Mouse (Mus musculus) limb, embryonic 11.5 days (tissue): ENCODE measurements around the gene Olfr854. TPM values are rescaled to one million over a fixed set of nuclear protein-coding genes. Genes with fewer than 3 reads are reported as not detected.

ENCODE experiments used
- ATAC-seq: fragments of 200-750 bp; cut with Nextera tagmentation; 2 replicates; pipeline ENCODE4 v1.8.0; 2017; ENCODE audit warnings: low read depth; ENCODE audit not compliant: insufficient number of reproducible peaks, low FRiP score, low TSS enrichment
- DNase-seq: peaks from one replicate; pipeline ENCODE4 v3.0.0-alpha.2; 2015; ENCODE audit warnings: low spot score
- H3K27ac ChIP-seq: fragments of 300-500 bp; sonication (generic); replicated peaks from 2 replicates; pipeline ENCODE4 v1.5.1; 2014; ENCODE audit warnings: low read depth, mild to moderate bottlenecking, low read length
- H3K27me3 ChIP-seq: fragments of 300-500 bp; sonication (generic); 2 replicates; pipeline ENCODE4 v1.6.1; 2014; ENCODE audit warnings: mild to moderate bottlenecking, low read length, mixed read lengths; ENCODE audit not compliant: control insufficient read depth, insufficient read depth
- H3K36me3 ChIP-seq: fragments of 300-500 bp; sonication (generic); 2 replicates; pipeline ENCODE4 v1.6.1; 2014; ENCODE audit warnings: mild to moderate bottlenecking, low read length, moderate library complexity, mixed read lengths; ENCODE audit not compliant: control insufficient read depth, insufficient read depth
- H3K4me1 ChIP-seq: fragments of 300-500 bp; sonication (generic); 2 replicates; pipeline ENCODE4 v1.6.1; 2014; ENCODE audit warnings: low read length, mixed read lengths; ENCODE audit not compliant: control insufficient read depth, insufficient read depth
- H3K4me2 ChIP-seq: fragments of 300-500 bp; sonication (generic); 2 replicates; pipeline ENCODE4 v1.6.1; 2014; ENCODE audit warnings: low read depth, mild to moderate bottlenecking, moderate library complexity; ENCODE audit not compliant: severe bottlenecking
- H3K4me3 ChIP-seq: fragments of 300-500 bp; sonication (generic); 2 replicates; pipeline ENCODE4 v1.5.1; 2014; ENCODE audit warnings: low read depth, low read length
- H3K9ac ChIP-seq: fragments of 300-500 bp; sonication (generic); 2 replicates; pipeline ENCODE4 v1.6.1; 2014; ENCODE audit warnings: mild to moderate bottlenecking, low read length
- H3K9me3 ChIP-seq: fragments of 300-500 bp; sonication (generic); 2 replicates; pipeline ENCODE4 v1.6.1; 2016; ENCODE audit warnings: low read length; ENCODE audit not compliant: control insufficient read depth
- WGBS: fragments of 180-500 bp; shearing (Covaris S2); extraction: QIAGEN DNeasy Blood & Tissue Kit; methylation state at CpG from one replicate; pipeline ENCODE4 v1.1.7; 2014; 5-methylcytosine and 5-hydroxymethylcytosine counted together
- polyA plus RNA-seq: library from polyadenylated mRNA; unstranded; fragments of >200 nt; fragmentation: Nextera tagmentation; extraction: Ambion mirVana; gene quantifications from 2 replicates; pipeline ENCODE4 v1.2.1, GENCODE M21; 2014

Olfr854 gene
- not detected in 2 replicates for polyA plus RNA-seq

DNA sequence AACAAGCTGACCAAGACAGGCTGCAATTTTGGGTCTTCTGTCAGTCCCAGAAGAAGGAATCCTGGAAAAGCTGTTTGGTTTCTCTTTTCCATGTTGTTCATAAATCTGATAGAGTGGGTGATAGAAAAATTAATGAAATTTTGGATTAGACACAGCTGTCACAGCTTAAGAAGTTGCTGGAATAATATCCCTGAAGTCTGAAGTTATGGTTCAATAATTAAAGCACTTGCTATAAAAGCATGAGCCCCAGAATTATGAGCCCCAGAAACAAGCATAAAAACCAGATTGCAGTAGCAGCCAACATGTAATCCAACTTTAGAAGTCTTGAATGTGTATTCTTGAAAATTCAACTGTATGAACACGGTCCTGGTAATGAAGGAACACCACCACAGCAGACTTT, at the start of gene Olfr854:
Gene Olfr854 (minus strand): TSS at position 101 of the 400 bp plus-strand sequence.
- H3K27me3 ChIP-seq, result no peaks in the 10 kb centered on the region
- 76% methylated on average over 1 of the region's 1 CpGs for whole genome bisulfite sequencing
- H3K36me3 ChIP-seq, result no peaks in the 10 kb centered on the region

DNA sequence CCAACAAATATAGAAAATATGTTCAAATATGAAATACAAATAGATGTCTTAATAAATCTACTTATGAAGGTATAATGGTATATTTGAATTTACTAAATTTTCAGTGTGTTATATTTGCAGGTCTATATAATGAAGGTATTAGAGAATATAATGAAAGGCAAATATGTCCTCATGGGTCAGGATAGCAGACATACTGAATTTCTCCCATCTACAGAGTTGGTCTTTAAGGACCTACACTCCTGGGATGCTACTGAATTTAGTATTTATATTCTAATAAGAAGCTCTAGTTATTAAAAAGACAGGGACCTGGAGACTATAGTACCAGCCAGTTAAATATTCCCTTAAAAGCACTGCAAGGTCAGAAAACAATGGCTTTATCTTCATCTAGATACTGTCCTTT, 15.1 kb upstream of the Olfr854 start, which contains the start of gene Olfr855:
Gene Olfr855 (plus strand): TSS at position 301 of the 400 bp plus-strand sequence.
- Histone ChIP-seq H3K9me3 (peaks cover 2% of the 10 kb centered on the region; the same call in 1 of the 2 replicates), H3K4me3 (no peak within 1 kb of the TSS), H3K27ac (no peak within 1 kb of the TSS), H3K4me2 (no peak within 1 kb of the TSS), H3K36me3 (no peaks in the 10 kb centered on the region), H3K9ac (no peak within 1 kb of the TSS), H3K4me1 (no peaks in the 10 kb centered on the region), H3K27me3 (no peaks in the 10 kb centered on the region)
- ATAC-seq (no peak), DNase-seq (no peak)

More for the DNA sequence above, at the start of gene Olfr854:
- Histone ChIP-seq H3K4me2 (no peak within 1 kb of the TSS), H3K9ac (no peak within 1 kb of the TSS), H3K4me3 (no peak within 1 kb of the TSS), H3K27ac (no peak within 1 kb of the TSS), H3K4me1 (no peaks in the 10 kb centered on the region), H3K9me3 (no peaks in the 10 kb centered on the region; the same call in 1 of the 2 replicates)
- DNase-seq (no peak), ATAC-seq (no peak)

DNA sequence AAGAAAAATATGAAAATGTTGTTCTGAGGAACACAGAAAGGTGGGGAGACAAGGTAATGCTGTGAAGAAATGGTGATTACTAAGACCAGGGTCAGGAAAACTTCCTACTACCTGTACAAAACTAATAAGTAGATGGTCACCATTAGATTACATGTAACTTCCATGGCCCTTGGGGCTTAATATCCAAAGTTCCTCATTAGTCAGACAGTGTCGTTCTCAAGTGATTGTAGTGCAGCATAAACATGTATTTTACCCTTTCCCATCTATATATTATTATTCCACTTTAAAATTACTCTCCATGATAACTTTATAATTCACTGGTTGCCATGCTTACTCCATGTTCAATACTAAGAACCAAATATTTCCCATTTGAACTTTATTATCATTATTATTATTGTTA, 26.2 kb downstream of the Olfr854 start, which contains the start of gene Olfr853:
Gene Olfr853 (minus strand): TSS at position 101 of the 400 bp plus-strand sequence.
- ATAC-seq, result no peak
- H3K9ac ChIP-seq, result no peak within 1 kb of the TSS
- DNase-seq, result no peak
- H3K4me3 ChIP-seq, result no peak within 1 kb of the TSS
- no peaks in the 10 kb centered on the region; the same call in 1 of the 2 replicates for H3K9me3 ChIP-seq
- no peak within 1 kb of the TSS for H3K4me2 ChIP-seq
- H3K4me1 ChIP-seq, result no peaks in the 10 kb centered on the region
- no peak within 1 kb of the TSS for H3K27ac ChIP-seq
- H3K36me3 ChIP-seq, result no peaks in the 10 kb centered on the region
- 87% methylated on average over 1 of the region's 1 CpGs for WGBS
- H3K27me3 ChIP-seq, result no peaks in the 10 kb centered on the region

Other genes starting within 250 kb of the Olfr854 start
- gene Olfr845, start 230.9 kb downstream of the Olfr854 start, polyA plus RNA-seq, result not detected in 2 replicates
- gene Olfr846, start 203.4 kb downstream of the Olfr854 start, polyA plus RNA-seq, result not detected in 2 replicates
- gene Olfr847, start 188.7 kb downstream of the Olfr854 start, polyA plus RNA-seq, result not detected in 2 replicates
- gene Olfr849, start 127.1 kb downstream of the Olfr854 start, polyA plus RNA-seq, result not detected in 2 replicates
- gene Olfr850, start 89.1 kb downstream of the Olfr854 start, polyA plus RNA-seq, result not detected in 2 replicates
- not detected in 2 replicates for gene Olfr851, start 74.1 kb downstream of the Olfr854 start, polyA plus RNA-seq
- not detected in 2 replicates for gene Olfr853, start 26.3 kb downstream of the Olfr854 start, polyA plus RNA-seq
- not detected in 2 replicates for gene Olfr855, start 15.2 kb upstream of the Olfr854 start, polyA plus RNA-seq
- gene Zfp317, start 54.7 kb upstream of the Olfr854 start, polyA plus RNA-seq, result 36.4 and 39.2 TPM in 2 replicates
- not detected in 2 replicates for gene Olfr857, start 142.1 kb upstream of the Olfr854 start, polyA plus RNA-seq
- not detected in 2 replicates for gene Olfr58, start 212.9 kb upstream of the Olfr854 start, polyA plus RNA-seq
- not detected in 2 replicates for gene Olfr859, start 237.5 kb upstream of the Olfr854 start, polyA plus RNA-seq